Mouse (Mus musculus) lung, embryonic 16.5 days (tissue): ENCODE measurements around the gene Id2. TPM values are rescaled to one million over a fixed set of nuclear protein-coding genes. Genes with fewer than 3 reads are reported as not detected.

ENCODE experiments used
- polyA plus RNA-seq: library from polyadenylated mRNA; unstranded; fragments of >200 nt; fragmentation: Nextera tagmentation; extraction: Ambion mirVana; gene quantifications from 2 replicates; pipeline ENCODE4 v1.2.1, GENCODE M21; 2015

The Id2 gene
- polyA plus RNA-seq, 1 experiment from 2014 or later, result 618 TPM

Other genes with a start within 250 kb of the Id2 start
- 22.3 and 23.9 TPM in 2 replicates for gene Kidins220, start 122.2 kb downstream of the Id2 start, polyA plus RNA-seq